Mouse (Mus musculus) kidney, postnatal 0 days (tissue): ENCODE measurements around the gene Ccl26. TPM values are rescaled to one million over a fixed set of nuclear protein-coding genes. Genes with fewer than 3 reads are reported as not detected.

Source experiments
- ATAC-seq: fragments of 200-750 bp; cut with Nextera tagmentation; replicated peaks from 2 replicates; pipeline ENCODE4 v1.8.0; 2017; ENCODE audit warnings: low read depth, moderate number of reproducible peaks, moderate TSS enrichment, moderate library complexity; ENCODE audit not compliant: low FRiP score
- DNase-seq: peaks from one replicate; pipeline ENCODE4 v3.0.0-alpha.2; 2016; ENCODE audit warnings: low spot score
- H3K27ac ChIP-seq: fragments of 300-500 bp; sonication (generic); 2 replicates; pipeline ENCODE4 v1.5.1; 2014; ENCODE audit warnings: mild to moderate bottlenecking
- H3K27me3 ChIP-seq: fragments of 300-500 bp; sonication (generic); 2 replicates; pipeline ENCODE4 v1.6.1; 2014; ENCODE audit warnings: low read length, mixed read lengths; ENCODE audit not compliant: insufficient read depth
- H3K36me3 ChIP-seq: fragments of 300-500 bp; sonication (generic); 2 replicates; pipeline ENCODE4 v1.6.1; 2014; ENCODE audit warnings: low read length, mixed read lengths; ENCODE audit not compliant: insufficient read depth
- H3K4me1 ChIP-seq: fragments of 300-500 bp; sonication (generic); replicated peaks from 2 replicates; pipeline ENCODE4 v1.6.1; 2014; ENCODE audit warnings: antibody characterized with exemption, low read length, mixed read lengths; ENCODE audit not compliant: insufficient read depth
- H3K4me2 ChIP-seq: fragments of 300-500 bp; sonication (generic); 2 replicates; pipeline ENCODE4 v1.6.1; 2014; ENCODE audit warnings: mild to moderate bottlenecking, low read length, moderate library complexity, mixed read lengths
- H3K4me3 ChIP-seq: fragments of 300-500 bp; sonication (generic); replicated peaks from 2 replicates; pipeline ENCODE4 v1.5.1; 2014; ENCODE audit warnings: low read depth, low read length
- H3K9ac ChIP-seq: fragments of 300-500 bp; sonication (generic); 2 replicates; pipeline ENCODE4 v1.6.1; 2014; ENCODE audit warnings: low read depth, low read length
- H3K9me3 ChIP-seq: fragments of 300-500 bp; sonication (generic); replicated peaks from 2 replicates; pipeline ENCODE4 v1.6.1; 2016; ENCODE audit warnings: low read length, inconsistent platforms, mixed read lengths
- CTCF ChIP-seq: IDR thresholded peaks from 2 replicates; pipeline ENCODE4 v1.5.1; 2016; ENCODE audit warnings: antibody characterized with exemption, low read depth, mild to moderate bottlenecking, moderate library complexity
- whole genome bisulfite sequencing: fragments of 180-500 bp; shearing (Covaris S2); extraction: QIAGEN DNeasy Blood & Tissue Kit; methylation state at CpG from one replicate; pipeline ENCODE4 v1.1.7; 2014; 5-methylcytosine and 5-hydroxymethylcytosine counted together
- polyA plus RNA-seq: library from polyadenylated mRNA; unstranded; fragments of >200 nt; fragmentation: Nextera tagmentation; extraction: Ambion mirVana; gene quantifications from 2 replicates; pipeline ENCODE4 v1.2.1, GENCODE M21; 2015

Ccl26 gene
- polyA plus RNA-seq, 1 experiment from 2014 or later: not detected

DNA sequence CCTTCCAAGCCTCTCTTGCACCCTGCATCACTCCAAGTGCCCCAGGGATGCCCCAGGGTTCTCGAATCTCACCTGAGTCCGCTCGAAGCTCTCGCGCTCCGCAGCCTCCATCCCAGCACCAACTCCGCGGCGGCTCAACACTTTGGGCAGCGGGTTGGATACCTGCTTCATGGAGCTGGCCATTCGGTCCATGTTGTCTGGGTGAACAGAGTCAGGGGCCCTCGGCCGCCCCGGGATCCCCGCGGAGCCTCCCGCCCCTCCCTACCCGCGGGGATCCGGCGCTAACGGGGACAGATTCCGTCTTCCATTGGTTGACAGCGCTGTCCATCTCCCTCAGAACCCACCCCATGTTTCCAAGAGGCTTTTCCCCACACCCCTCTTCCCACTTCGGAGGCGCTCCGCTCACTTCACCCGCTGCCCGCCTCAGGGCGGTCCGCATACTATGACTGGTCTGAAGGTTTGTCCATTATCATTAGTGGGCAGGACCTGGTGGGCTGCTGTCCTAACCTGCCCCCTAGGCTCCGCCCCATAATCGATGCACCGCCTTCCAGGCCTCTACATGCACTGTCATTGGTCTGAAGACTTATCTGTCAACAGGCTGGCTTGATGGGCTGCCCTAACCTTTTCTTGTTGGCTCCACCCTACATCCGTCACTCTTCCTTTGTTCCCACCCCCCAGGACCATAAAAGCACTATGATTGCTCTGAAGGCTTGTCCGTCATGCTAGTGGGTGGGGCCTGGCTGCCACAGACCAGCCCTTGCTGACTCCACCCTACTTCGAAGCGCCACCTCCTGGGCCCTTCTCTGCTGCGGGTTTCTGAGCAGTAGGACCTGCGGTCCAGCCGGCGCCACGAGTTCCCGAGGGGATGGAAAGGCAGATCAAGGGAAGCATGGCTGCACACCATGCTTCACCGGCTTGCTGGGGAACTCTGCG lies 18.2 kb downstream of the Ccl26 start, which contains the start of gene Hip1:
Hip1 (minus strand) TSS at position 256 of the 933 bp plus-strand sequence.
- WGBS: under 1% methylated on average over 46 of the region's 46 CpGs
- ATAC-seq: peak; percentile 99

DNA sequence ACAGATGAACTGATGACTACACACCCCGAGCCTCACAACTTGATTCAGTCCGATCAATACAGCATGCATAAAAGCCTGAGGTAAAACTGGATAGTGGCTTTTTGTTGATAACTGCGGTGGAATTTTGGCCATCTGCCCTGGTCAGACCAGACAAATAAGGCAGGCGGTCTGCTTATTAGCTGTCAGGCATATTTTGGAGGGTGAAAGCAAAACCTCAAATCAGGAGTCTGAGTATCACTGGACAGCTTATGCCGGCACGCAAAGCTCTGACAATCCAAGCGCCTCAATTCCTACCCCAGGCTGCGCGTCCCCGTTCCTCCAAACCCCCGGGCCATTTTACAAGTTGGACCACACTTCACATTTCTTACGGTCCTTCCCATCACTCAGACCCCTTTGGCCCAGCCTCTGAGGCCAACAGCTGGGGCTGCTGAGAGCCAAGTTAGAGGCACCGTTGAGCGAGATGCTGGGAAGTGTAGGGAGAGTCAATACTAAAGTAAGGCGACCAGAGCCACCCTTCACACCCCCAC lies 19.3 kb downstream of the Ccl26 start:
- Histone ChIP-seq H3K4me1 (no peaks in the 10 kb centered on the region), H3K4me2 (peak overlapping the region; percentile 61), H3K27me3 (no peaks in the 10 kb centered on the region), H3K36me3 (no peaks in the 10 kb centered on the region), H3K4me3 (peak overlapping the region; percentile 70), H3K27ac (no peak overlapping the region), H3K9ac (peak overlapping the region; percentile 57), H3K9me3 (no peaks in the 10 kb centered on the region)
- DNase-seq: peak; percentile 32
- 8% methylated on average over 15 of the region's 15 CpGs for WGBS
- ATAC-seq: no peak
- no peak for TF ChIP-seq CTCF

More for the DNA sequence above, 18.2 kb downstream of the Ccl26 start, which contains the start of gene Hip1:
- H3K4me1 ChIP-seq: no peaks in the 10 kb centered on the region
- no peaks in the 10 kb centered on the region for H3K36me3 ChIP-seq
- H3K9ac ChIP-seq: peak within 1 kb of the TSS; percentile 57
- H3K9me3 ChIP-seq: no peaks in the 10 kb centered on the region
- no peaks in the 10 kb centered on the region for H3K27me3 ChIP-seq
- TF ChIP-seq CTCF: peak; percentile 76
- peak within 1 kb of the TSS; percentile 70 for H3K4me3 ChIP-seq
- peak within 1 kb of the TSS; percentile 61 for H3K4me2 ChIP-seq
- DNase-seq: peak; percentile 99
- no peak within 1 kb of the TSS for H3K27ac ChIP-seq

DNA sequence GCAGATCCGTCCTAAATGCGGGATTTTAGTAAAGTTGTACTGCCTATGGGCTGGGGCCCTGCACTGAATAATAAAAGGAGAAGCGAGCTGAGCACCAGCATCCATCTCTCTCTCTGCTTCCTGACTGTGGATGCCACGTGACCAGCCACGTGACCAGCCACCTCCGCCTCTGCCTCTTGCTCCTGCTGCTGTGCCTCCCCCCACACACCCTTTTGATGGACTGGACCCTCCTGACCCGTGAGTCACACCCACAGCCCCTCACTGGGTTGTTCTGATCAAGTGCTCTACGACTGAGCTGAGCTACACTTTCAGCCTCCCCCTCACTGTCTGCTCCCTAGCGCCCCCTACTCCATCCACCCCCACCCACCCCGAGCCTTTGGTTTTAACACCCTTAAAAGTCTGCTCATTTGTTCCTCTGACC lies 25.6 kb downstream of the Ccl26 start:
- WGBS: 76% methylated on average over 10 of the region's 10 CpGs
- Histone ChIP-seq H3K4me2 (no peak overlapping the region), H3K9ac (no peak overlapping the region), H3K4me3 (no peak overlapping the region), H3K27me3 (no peaks in the 10 kb centered on the region), H3K27ac (no peak overlapping the region), H3K9me3 (no peaks in the 10 kb centered on the region), H3K4me1 (no peaks in the 10 kb centered on the region; the same call in 1 of the 2 replicates), H3K36me3 (no peaks in the 10 kb centered on the region)
- TF ChIP-seq CTCF: no peak
- ATAC-seq (no peak), DNase-seq (no peak)

DNA sequence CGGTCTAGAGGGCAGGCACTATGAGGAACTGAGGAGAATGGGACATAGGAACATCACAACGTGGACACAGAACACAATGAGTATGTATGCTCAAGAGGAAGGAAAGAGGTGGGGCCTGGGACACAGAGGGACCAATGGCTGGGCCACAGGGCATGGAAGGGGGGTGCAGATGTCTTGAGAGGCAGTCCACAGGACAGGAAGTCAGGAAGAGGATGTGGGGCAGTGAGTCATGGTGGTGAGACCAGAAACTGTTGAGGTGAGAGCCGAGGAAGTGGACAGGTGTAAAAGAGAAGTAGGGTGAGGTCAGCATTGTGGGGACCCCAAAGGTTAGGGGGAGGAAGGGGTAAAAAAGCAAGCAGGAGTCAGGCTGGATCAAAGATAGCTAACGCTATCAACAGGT lies 26.0 kb downstream of the Ccl26 start:
- H3K9ac ChIP-seq: no peak overlapping the region
- ATAC-seq: no peak
- WGBS: 67% methylated on average over 4 of the region's 4 CpGs
- no peaks in the 10 kb centered on the region for H3K9me3 ChIP-seq
- no peaks in the 10 kb centered on the region for H3K27me3 ChIP-seq
- H3K4me3 ChIP-seq: no peak overlapping the region
- no peak overlapping the region for H3K27ac ChIP-seq
- DNase-seq: peak; percentile 46
- peaks cover 2% of the 10 kb centered on the region; the same call in 1 of the 2 replicates for H3K4me1 ChIP-seq
- TF ChIP-seq CTCF: no peak
- H3K36me3 ChIP-seq: no peaks in the 10 kb centered on the region
- H3K4me2 ChIP-seq: no peak overlapping the region

DNA sequence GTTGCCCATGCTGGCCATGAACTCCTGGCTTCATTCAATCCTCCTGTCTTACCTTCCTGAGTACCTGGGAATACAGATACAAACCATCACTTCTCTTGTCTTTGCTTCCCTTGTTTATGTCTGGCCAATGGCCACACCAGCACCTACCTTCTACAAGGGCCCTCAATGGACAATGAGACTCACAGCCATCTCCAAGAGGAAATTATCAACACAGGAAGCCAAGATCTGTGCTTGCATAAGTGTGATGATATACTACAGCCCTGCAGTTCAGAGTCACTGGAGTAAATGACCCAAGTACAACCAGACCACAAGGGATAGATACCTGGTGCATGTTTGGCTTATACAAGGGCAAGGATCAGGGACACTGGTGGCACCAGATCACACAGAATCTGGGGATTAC lies 27.5 kb downstream of the Ccl26 start:
- no peak for TF ChIP-seq CTCF
- H3K9ac ChIP-seq: no peak overlapping the region
- DNase-seq: no peak

DNA sequence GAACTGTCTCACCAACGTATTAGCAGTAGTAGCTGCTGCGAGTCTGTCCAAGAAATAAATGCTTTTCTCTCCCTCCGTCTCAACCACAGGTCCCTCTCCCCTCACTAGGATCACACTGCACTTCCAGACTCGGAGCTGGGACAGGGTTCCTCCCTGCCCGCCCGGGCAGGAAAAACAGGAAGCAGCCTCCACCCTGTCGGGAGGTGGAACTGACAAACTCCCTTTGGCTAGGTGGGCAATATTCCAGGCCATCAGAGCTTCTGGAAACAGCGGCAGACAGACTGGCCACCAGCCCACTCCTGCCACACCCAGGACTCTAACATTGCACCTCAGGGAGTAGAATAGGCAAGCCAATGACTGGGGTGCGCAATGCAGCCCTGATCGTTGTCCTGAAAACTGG lies 29.9 kb downstream of the Ccl26 start:
- no peaks in the 10 kb centered on the region for H3K36me3 ChIP-seq
- ATAC-seq (no peak), DNase-seq (peak; percentile 32)
- no peaks in the 10 kb centered on the region for H3K27me3 ChIP-seq
- WGBS: 51% methylated on average over 10 of the region's 10 CpGs
- TF ChIP-seq CTCF: no peak
- peak overlapping the region; percentile 34; the same call in 1 of the 2 replicates for H3K27ac ChIP-seq
- no peak overlapping the region for H3K4me2 ChIP-seq
- H3K9me3 ChIP-seq: no peaks in the 10 kb centered on the region
- H3K9ac ChIP-seq: no peak overlapping the region
- no peak overlapping the region for H3K4me3 ChIP-seq
- H3K4me1 ChIP-seq: peaks cover 7% of the 10 kb centered on the region; the same call in 1 of the 2 replicates

More for the DNA sequence above, 27.5 kb downstream of the Ccl26 start:
- peaks cover 7% of the 10 kb centered on the region; the same call in 1 of the 2 replicates for H3K4me1 ChIP-seq
- H3K4me3 ChIP-seq: no peak overlapping the region
- no peak overlapping the region for H3K27ac ChIP-seq
- no peaks in the 10 kb centered on the region for H3K27me3 ChIP-seq
- H3K9me3 ChIP-seq: no peaks in the 10 kb centered on the region
- no peaks in the 10 kb centered on the region for H3K36me3 ChIP-seq
- no peak for ATAC-seq
- H3K4me2 ChIP-seq: no peak overlapping the region
